Mouse (Mus musculus) neural tube, embryonic 14.5 days (tissue): ENCODE data around the gene Gm10570. TPM values are rescaled to one million over a fixed set of nuclear protein-coding genes. Genes with fewer than 3 reads are reported as not detected.
A peak's percentile ranks its signal among the peaks of the same experiment; 100 is the strongest.

Experiments
- ATAC-seq: fragments of 200-750 bp; cut with Nextera tagmentation; 2 replicates; pipeline ENCODE4 v1.8.0; 2017; ENCODE audit warnings: low read depth, mild to moderate bottlenecking, moderate TSS enrichment, moderate library complexity
- H3K27ac ChIP-seq: fragments of 300-500 bp; sonication (generic); 2 replicates; pipeline ENCODE4 v1.5.1; 2014; ENCODE audit warnings: low read depth, mild to moderate bottlenecking, control low read depth, low read length, moderate library complexity, mixed read lengths
- H3K27me3 ChIP-seq: fragments of 300-500 bp; sonication (generic); 2 replicates; pipeline ENCODE4 v1.6.1; 2014; ENCODE audit warnings: low read length; ENCODE audit not compliant: control insufficient read depth, insufficient read depth
- H3K36me3 ChIP-seq: fragments of 300-500 bp; sonication (generic); 2 replicates; pipeline ENCODE4 v1.6.1; 2014; ENCODE audit warnings: low read length, mixed read lengths; ENCODE audit not compliant: control insufficient read depth, insufficient read depth
- H3K4me1 ChIP-seq: fragments of 300-500 bp; sonication (generic); 2 replicates; pipeline ENCODE4 v1.6.1; 2014; ENCODE audit warnings: low read length; ENCODE audit not compliant: control insufficient read depth, insufficient read depth
- H3K4me2 ChIP-seq: fragments of 300-500 bp; sonication (generic); 2 replicates; pipeline ENCODE4 v1.6.1; 2014; ENCODE audit warnings: mild to moderate bottlenecking, low read depth, low read length, control low read depth
- H3K4me3 ChIP-seq: fragments of 300-500 bp; sonication (generic); 2 replicates; pipeline ENCODE4 v1.5.1; 2014; ENCODE audit warnings: low read depth, low read length, control low read depth, mixed read lengths
- H3K9ac ChIP-seq: fragments of 300-500 bp; sonication (generic); replicated peaks from 2 replicates; pipeline ENCODE4 v1.6.1; 2014; ENCODE audit warnings: low read depth, mild to moderate bottlenecking, control low read depth, low read length, mixed read lengths
- H3K9me3 ChIP-seq: fragments of 300-500 bp; sonication (generic); 2 replicates; pipeline ENCODE4 v1.6.1; 2016; ENCODE audit warnings: low read length; ENCODE audit not compliant: control insufficient read depth
- WGBS: fragments of 180-500 bp; shearing (Covaris S2); extraction: QIAGEN DNeasy Blood & Tissue Kit; methylation state at CpG from one replicate; pipeline ENCODE4 v1.1.7; 2014; 5-methylcytosine and 5-hydroxymethylcytosine counted together
- polyA plus RNA-seq: library from polyadenylated mRNA; unstranded; fragments of >200 nt; fragmentation: Nextera tagmentation; extraction: Ambion mirVana; gene quantifications from 2 replicates; pipeline ENCODE4 v1.2.1, GENCODE M21; 2014

Gene Gm10570
- polyA plus RNA-seq, 1 experiment from 2014 or later = 1.8 TPM

DNA sequence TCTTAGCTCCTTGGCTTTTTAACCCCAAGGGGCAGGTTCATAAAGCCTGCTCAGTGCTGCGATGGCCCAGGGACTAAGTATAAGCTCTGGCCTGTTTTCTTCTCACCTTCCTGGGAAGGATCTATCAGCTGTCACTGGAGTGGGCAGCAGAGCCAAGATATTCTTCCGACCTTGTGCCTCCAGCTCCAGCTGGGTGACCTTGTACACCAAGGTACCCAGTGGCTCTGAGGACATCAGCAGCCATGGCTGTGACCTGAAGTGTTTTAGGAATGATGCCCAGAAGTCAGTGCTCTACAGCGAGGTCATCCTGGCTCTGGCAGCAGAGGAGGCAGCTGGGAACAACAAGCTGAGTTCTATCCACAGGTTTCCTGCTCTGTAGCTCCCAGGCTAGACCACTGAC lies 4.1 kb upstream of the Gm10570 start:
- WGBS = 87% methylated on average over 3 of the region's 3 CpGs
- Histone ChIP-seq H3K36me3 (peaks cover 18% of the 10 kb centered on the region), H3K4me2 (no peak overlapping the region), H3K4me1 (0 out of 2 replicates have a peak, but pooled peaks cover 2% of the 10 kb centered on the region), H3K9me3 (no peaks in the 10 kb centered on the region), H3K27ac (no peak overlapping the region), H3K4me3 (no peak overlapping the region), H3K27me3 (no peaks in the 10 kb centered on the region), H3K9ac (no peak overlapping the region)
- ATAC-seq = no peak

DNA sequence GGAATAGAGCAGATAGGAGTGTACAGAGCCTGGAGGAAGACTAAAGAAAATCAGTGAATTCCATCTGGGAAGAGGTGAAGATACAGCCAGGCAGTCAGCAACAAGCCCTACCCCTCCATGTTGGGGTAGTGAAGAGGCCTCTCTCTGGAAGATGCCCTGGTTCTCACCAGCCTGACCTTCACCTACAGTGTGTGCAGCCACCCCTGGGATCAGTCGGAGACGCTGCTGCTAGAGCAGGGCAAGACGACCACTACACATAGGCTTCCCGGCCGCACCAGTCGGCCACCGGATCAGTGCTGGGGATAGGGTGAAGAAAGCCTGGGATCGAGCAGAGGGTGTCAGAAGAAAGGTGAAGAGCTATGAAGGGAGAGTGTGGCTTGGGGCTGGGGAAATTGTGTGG lies 780 bp upstream of the Gm10570 start:
- peak overlapping the region; percentile 41 for H3K4me3 ChIP-seq
- peak overlapping the region; percentile 84 for H3K4me2 ChIP-seq
- H3K27me3 ChIP-seq = peaks cover 9% of the 10 kb centered on the region
- H3K27ac ChIP-seq = no peak overlapping the region
- no peak for ATAC-seq
- 0 out of 2 replicates have a peak, but pooled peaks cover 2% of the 10 kb centered on the region for H3K4me1 ChIP-seq
- 46% methylated on average over 8 of the region's 8 CpGs for WGBS
- H3K36me3 ChIP-seq = peaks cover 4% of the 10 kb centered on the region; the same call in 1 of the 2 replicates
- no peaks in the 10 kb centered on the region for H3K9me3 ChIP-seq
- peak overlapping the region; percentile 69 for H3K9ac ChIP-seq

DNA sequence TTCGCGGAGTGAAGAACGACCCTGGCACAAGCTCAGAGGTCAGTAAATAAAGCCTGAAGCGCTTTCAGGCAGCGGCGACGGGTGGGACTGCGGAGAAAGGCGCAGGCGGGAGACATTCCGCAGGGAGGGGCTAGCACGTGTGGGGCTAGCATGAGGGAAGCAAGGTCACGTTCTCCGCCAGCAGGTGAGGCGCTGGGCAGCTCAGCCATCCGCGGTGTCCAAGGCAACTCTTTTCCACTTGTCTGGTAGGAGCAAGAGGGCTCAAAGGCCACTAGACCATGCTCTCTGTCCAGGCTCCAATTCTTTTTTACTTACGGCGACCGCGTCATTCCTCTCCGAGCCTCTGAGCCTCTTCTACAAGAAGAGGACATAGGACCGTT lies 633 bp downstream of the Gm10570 start:
- Histone ChIP-seq H3K27me3 (peaks cover 9% of the 10 kb centered on the region), H3K4me2 (peak overlapping the region; percentile 84), H3K36me3 (no peaks in the 10 kb centered on the region), H3K9ac (peak overlapping the region; percentile 69; the same call in 1 of the 2 replicates), H3K4me1 (0 out of 2 replicates have a peak, but pooled peaks cover 2% of the 10 kb centered on the region), H3K27ac (peak overlapping the region; percentile 12; the same call in 1 of the 2 replicates), H3K9me3 (no peaks in the 10 kb centered on the region), H3K4me3 (peak overlapping the region; percentile 41)
- ATAC-seq = peak; percentile 61
- under 1% methylated on average over 23 of the region's 23 CpGs for WGBS

DNA sequence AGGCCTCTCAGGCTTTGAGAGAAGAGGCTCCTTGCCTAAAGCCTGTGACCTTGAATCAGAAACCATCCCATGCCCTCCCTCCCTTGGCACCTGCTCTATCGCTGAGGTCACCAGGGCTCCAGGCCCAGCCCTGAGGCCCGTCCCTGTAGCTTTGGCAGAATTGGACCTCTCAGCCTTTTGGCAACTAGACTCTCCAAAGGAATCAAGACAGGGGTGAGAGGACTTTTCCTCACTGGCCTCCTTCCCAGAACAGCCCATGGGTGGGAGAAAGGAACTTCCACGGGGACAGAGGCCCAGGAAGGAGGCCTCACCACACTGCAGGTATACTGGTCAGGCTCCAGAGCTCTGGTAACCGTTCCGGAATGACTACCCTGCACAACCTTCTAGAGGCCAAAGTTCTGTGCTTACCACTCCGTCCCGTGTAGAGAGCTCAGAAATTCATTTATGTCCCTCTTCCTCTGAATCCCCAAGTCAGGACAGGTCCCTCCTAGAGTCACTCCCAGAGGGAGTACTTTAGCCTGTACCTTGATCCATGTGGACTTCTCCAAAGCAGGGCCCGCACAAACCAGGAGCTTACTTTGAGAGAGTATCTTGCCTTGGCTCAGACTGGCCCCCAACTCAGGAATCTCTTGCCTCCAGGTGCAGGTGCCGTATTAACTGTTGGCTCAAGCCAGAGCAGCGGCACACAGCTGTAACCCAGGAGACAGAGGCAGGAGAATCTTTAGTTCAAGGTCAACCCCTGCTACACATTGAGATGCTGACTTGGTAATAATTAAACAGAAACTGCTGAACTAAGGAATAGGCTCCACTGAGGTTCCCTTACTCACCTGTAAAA lies 1.5 kb downstream of the Gm10570 start:
- no peak overlapping the region for H3K4me3 ChIP-seq

DNA sequence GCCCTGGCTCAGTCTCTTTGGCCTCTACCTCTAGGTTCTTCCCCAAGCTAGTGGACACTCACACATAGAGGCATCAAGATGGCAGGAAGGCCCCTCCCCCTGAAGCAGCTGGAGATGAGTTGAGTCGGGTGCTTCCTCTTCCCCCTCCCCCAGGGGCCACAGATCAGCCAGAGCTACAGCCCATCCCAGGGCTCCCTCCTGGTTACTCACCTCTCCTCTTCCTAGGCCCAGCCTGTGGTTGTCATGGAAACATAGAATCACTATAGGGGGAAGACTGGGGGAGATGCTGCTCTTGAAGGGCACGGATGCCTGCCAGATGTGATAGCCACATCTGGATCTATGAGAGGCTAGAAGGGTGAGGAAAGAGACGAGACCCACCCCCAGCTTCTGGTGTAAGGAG lies 3.7 kb downstream of the Gm10570 start:
- Histone ChIP-seq H3K27me3 (peaks cover 9% of the 10 kb centered on the region), H3K36me3 (no peaks in the 10 kb centered on the region), H3K9me3 (no peaks in the 10 kb centered on the region), H3K27ac (no peak overlapping the region), H3K4me2 (no peak overlapping the region), H3K4me1 (0 out of 2 replicates have a peak, but pooled peaks cover 2% of the 10 kb centered on the region), H3K4me3 (no peak overlapping the region), H3K9ac (no peak overlapping the region)
- no peak for ATAC-seq
- WGBS = 18% methylated on average over 3 of the region's 3 CpGs

More for the DNA sequence above, 1.5 kb downstream of the Gm10570 start:
- ATAC-seq = no peak
- H3K4me2 ChIP-seq = peak overlapping the region; percentile 84
- H3K9me3 ChIP-seq = no peaks in the 10 kb centered on the region
- H3K27ac ChIP-seq = no peak overlapping the region
- H3K27me3 ChIP-seq = peaks cover 9% of the 10 kb centered on the region
- 0 out of 2 replicates have a peak, but pooled peaks cover 2% of the 10 kb centered on the region for H3K4me1 ChIP-seq
- H3K9ac ChIP-seq = no peak overlapping the region
- no peaks in the 10 kb centered on the region for H3K36me3 ChIP-seq
- 81% methylated on average over 10 of the region's 10 CpGs for WGBS

DNA sequence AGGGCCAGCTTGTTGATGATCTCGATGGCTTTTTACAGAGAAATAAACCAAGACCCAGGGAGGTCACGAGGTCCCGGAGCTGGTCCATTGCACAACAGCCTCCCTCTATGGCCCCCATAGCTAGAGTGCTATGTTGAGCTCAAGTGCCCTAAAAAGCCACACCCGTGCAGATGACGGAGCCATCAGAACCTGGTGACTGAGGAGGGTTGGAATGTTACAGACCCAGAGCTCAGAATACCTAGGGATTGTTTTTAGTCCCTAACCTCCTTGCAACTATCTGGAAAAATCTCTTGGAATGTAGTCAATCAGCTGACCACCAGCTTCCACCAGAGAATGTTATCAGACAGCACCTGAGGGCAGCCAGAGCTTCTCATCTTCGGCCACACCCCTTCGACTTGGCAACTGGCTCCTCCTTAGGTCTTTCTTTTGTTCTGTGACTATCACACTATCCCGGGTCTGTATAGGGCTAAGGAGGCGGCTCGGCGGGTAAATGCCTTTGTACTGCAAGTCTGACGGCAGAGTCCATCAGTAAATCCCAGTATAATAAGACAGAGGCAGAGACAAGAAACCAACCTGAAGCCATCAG lies 6.1 kb downstream of the Gm10570 start:
- H3K27me3 ChIP-seq = peaks cover 8% of the 10 kb centered on the region
- no peaks in the 10 kb centered on the region for H3K36me3 ChIP-seq
- H3K9me3 ChIP-seq = no peaks in the 10 kb centered on the region
- H3K4me3 ChIP-seq = no peak overlapping the region
- no peak overlapping the region for H3K9ac ChIP-seq
- WGBS = 51% methylated on average over 12 of the region's 12 CpGs
- H3K4me1 ChIP-seq = no peaks in the 10 kb centered on the region
- H3K27ac ChIP-seq = no peak overlapping the region
- ATAC-seq = no peak
- H3K4me2 ChIP-seq = no peak overlapping the region

DNA sequence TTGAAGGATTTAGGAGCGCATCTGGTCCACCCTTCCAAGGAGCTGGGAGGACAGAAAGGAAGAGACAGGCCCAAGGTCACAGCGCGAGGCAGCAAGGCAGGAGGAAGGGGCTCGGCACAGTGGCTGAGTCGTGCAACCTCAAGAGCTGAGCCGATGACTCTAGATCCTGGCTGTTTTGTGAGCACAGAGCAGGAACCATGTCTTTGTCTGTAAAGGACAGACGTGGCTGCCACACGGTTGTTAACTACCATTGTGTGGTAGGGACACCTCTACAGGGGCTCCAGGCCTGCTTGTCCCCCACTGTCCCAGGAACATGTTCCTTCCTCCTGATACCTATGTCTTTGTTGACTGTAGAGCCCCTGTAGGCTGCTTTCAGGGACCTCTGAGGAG lies 8.8 kb downstream of the Gm10570 start:
- Histone ChIP-seq H3K4me2 (no peak overlapping the region), H3K9ac (no peak overlapping the region), H3K4me3 (no peak overlapping the region), H3K27me3 (no peaks in the 10 kb centered on the region), H3K36me3 (no peaks in the 10 kb centered on the region), H3K27ac (no peak overlapping the region), H3K9me3 (no peaks in the 10 kb centered on the region), H3K4me1 (no peaks in the 10 kb centered on the region)
- WGBS = 66% methylated on average over 8 of the region's 8 CpGs
- no peak for ATAC-seq

DNA sequence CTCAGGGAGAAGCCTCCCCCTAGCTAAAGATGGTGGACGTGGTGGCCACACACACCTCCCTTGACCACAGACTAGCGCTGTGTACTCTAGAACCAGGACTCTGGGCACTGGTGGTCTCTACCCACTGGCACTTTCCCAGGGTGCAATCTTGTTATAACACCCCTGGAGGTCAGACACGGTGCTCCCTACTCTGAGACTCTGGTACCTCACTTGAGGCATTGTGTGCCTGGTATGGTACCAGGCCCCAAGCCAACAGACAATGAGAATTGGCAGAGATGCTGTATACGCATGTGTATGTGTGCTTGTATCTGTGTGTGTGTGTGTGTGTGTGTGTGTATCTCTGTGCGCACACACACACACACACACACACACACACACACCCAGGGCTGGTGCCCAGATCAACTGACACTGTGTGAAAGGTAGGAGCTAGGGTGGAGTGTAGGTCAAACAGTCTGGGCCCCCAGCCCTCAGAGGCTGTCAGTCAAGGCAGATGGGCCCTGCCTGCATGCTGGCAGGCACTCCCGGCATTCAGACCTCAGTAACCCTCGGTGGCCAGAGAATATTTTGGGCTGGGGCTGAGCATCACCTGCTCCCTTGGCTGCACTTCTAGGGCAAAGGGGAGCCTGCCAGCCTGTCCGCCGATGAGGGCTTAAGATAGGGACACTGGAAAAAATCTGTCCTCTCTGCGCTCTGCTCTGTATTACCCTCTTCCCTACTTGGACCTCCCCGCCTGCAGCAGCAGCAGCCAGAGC lies 9.4 kb downstream of the Gm10570 start:
- no peak for ATAC-seq
- no peak overlapping the region for H3K27ac ChIP-seq

More for the DNA sequence above, 9.4 kb downstream of the Gm10570 start:
- Histone ChIP-seq H3K4me3 (no peak overlapping the region), H3K4me2 (no peak overlapping the region), H3K9me3 (no peaks in the 10 kb centered on the region), H3K36me3 (no peaks in the 10 kb centered on the region), H3K27me3 (no peaks in the 10 kb centered on the region), H3K4me1 (no peaks in the 10 kb centered on the region), H3K9ac (no peak overlapping the region)
- 77% methylated on average over 11 of the region's 11 CpGs for WGBS
